Mouse (Mus musculus) forebrain, embryonic 16.5 days (tissue): ENCODE results near the gene Rcan2. TPM values are rescaled to one million over a fixed set of nuclear protein-coding genes. Genes with fewer than 3 reads are reported as not detected.

Experiments used
- ATAC-seq: fragments of 200-750 bp; cut with Nextera tagmentation; 2 replicates; pipeline ENCODE4 v1.8.0; 2017; ENCODE audit warnings: mild to moderate bottlenecking, moderate library complexity
- H3K27ac ChIP-seq: fragments of 300-500 bp; sonication (generic); 2 replicates; pipeline ENCODE4 v1.5.1; 2014; ENCODE audit warnings: low read length, control low read depth
- H3K27me3 ChIP-seq: fragments of 300-500 bp; sonication (generic); replicated peaks from 2 replicates; pipeline ENCODE4 v1.6.1; 2014; ENCODE audit warnings: low read length; ENCODE audit not compliant: control insufficient read depth, insufficient read depth
- H3K36me3 ChIP-seq: fragments of 300-500 bp; sonication (generic); 2 replicates; pipeline ENCODE4 v1.6.1; 2014; ENCODE audit not compliant: control insufficient read depth, insufficient read depth
- H3K4me1 ChIP-seq: fragments of 300-500 bp; sonication (generic); replicated peaks from 2 replicates; pipeline ENCODE4 v1.6.1; 2014; ENCODE audit warnings: low read length; ENCODE audit not compliant: control insufficient read depth, insufficient read depth
- H3K4me2 ChIP-seq: fragments of 300-500 bp; sonication (generic); 2 replicates; pipeline ENCODE4 v1.6.1; 2014; ENCODE audit warnings: mild to moderate bottlenecking, low read length, control low read depth
- H3K4me3 ChIP-seq: fragments of 300-500 bp; sonication (generic); replicated peaks from 2 replicates; pipeline ENCODE4 v1.5.1; 2014; ENCODE audit warnings: mild to moderate bottlenecking, low read length, control low read depth
- H3K9ac ChIP-seq: fragments of 300-500 bp; sonication (generic); replicated peaks from 2 replicates; pipeline ENCODE4 v1.6.1; 2014; ENCODE audit warnings: low read depth, low read length, control low read depth
- H3K9me3 ChIP-seq: fragments of 300-500 bp; sonication (generic); 2 replicates; pipeline ENCODE4 v1.6.1; 2016; ENCODE audit warnings: low read length; ENCODE audit not compliant: control insufficient read depth
- WGBS: fragments of 180-500 bp; shearing (Covaris S2); extraction: QIAGEN DNeasy Blood & Tissue Kit; methylation state at CpG from one replicate; pipeline ENCODE4 v1.1.7; 2014; 5-methylcytosine and 5-hydroxymethylcytosine counted together
- polyA plus RNA-seq: library from polyadenylated mRNA; unstranded; fragments of >200 nt; fragmentation: Nextera tagmentation; extraction: Ambion mirVana; gene quantifications from 2 replicates; pipeline ENCODE4 v1.2.1, GENCODE M21; 2015

Gene Rcan2
- polyA plus RNA-seq, 1 experiment from 2014 or later: 47.1 TPM

DNA sequence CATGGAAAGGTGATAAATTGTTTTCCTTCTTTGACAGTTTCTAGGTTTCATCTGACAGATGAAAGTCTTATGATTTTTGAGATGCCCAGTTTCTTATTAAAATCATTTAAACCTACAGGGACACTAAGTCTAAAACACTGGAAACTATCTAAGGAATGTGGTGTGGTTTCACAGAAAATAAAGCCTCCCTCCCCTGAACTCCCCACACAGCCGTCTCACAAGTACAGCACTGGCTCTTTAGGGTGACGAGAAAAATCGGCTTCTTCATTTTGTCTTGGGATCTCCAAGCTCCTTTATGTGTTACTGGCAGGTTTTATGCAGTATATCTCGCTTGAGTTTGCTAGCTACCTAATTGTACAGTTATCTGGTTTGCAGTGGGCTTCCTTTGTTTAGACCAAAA, 210.8 kb downstream of the Rcan2 start:
- WGBS: 73% methylated on average over 4 of the region's 4 CpGs
- no peak for ATAC-seq
- Histone ChIP-seq H3K4me1 (no peaks in the 10 kb centered on the region), H3K27me3 (no peaks in the 10 kb centered on the region), H3K9me3 (no peaks in the 10 kb centered on the region), H3K9ac (no peak overlapping the region), H3K27ac (no peak overlapping the region), H3K36me3 (no peaks in the 10 kb centered on the region), H3K4me3 (no peak overlapping the region), H3K4me2 (no peak overlapping the region)

DNA sequence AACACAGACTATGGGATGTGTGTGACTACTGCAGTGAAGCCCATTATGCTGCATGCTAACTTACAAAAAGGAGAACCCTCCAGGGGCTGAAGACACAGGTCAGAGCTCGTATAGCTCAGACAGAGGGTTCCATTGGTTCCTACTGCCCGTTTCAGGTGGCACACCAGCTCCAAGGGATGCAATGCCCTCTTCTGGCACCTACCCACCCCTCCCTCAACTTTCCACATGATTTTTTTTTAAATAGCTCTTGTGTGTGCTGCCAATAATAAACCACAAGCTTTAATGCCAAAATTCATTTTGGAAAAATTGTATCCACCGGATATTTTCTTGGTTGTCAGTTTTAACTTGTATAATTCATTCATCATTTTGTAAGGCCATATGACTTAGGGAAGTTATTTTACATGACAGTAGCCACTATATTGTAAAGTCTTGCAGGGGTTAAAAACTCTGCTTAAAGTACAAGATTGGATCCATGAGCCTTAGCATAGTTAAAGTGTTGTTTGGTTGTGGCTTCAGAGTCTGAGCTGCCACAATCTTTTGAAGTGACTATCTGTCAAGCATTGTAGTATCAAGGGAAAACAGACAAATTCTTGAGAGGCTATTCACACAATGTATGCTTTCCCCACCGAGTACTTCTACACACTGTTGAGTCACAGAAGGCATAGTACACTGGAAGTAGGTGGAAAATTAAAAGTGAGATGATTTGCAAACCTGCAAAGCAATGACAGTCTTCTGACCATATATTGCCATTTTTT, 212.8 kb downstream of the Rcan2 start:
- ATAC-seq: no peak
- Histone ChIP-seq H3K4me3 (no peak overlapping the region), H3K9ac (no peak overlapping the region), H3K9me3 (no peaks in the 10 kb centered on the region), H3K4me2 (no peak overlapping the region), H3K27ac (no peak overlapping the region), H3K4me1 (no peaks in the 10 kb centered on the region), H3K36me3 (no peaks in the 10 kb centered on the region), H3K27me3 (no peaks in the 10 kb centered on the region)
- 65% methylated on average over 4 of the region's 4 CpGs for WGBS

DNA sequence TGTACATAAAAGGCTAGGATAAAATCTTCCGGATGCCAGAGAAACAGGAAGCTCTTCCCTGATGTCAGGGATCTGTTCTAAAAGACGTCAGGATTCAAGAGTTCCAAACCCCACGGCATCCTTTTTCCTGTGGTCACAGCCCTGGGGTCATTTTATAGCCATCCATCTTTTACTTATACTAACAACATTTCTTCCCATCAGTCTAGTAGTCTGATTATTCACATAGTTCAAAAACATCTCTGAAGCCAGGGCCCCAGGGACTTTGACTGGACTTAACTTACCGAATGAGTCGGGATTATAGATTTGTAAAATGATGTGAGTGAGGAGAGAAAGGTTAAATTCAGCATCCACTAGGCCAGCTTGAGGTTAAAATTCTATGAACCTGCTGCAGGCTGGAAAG, 215.2 kb downstream of the Rcan2 start:
- no peak overlapping the region for H3K9ac ChIP-seq
- no peaks in the 10 kb centered on the region for H3K36me3 ChIP-seq
- H3K4me2 ChIP-seq: no peak overlapping the region
- H3K27me3 ChIP-seq: no peaks in the 10 kb centered on the region
- no peak overlapping the region for H3K4me3 ChIP-seq
- ATAC-seq: no peak
- H3K4me1 ChIP-seq: no peaks in the 10 kb centered on the region
- H3K9me3 ChIP-seq: no peaks in the 10 kb centered on the region
- H3K27ac ChIP-seq: no peak overlapping the region
- 81% methylated on average over 5 of the region's 5 CpGs for WGBS

DNA sequence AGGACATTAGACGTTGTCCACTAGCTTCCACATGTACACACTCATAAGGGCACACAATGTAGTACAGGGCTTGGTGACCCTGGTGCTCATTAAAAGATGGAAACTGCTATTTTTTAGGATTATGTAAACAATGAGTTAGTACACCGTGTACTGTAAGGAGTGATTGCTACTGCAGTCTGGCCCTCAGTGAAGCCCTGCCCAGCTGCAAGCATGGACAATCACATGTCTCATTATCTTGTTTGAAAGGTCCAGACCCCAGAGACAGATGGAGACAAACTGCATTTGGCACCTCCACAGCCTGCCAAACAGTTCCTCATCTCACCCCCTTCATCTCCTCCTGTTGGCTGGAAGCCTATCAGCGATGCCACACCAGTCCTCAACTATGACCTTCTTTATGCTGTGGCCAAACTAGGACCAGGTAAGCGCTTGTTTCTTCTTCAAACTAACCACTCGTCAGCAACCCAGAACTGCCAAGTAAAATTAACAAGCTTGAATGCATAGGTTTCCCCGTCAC, 219.6 kb downstream of the Rcan2 start:
- WGBS: 74% methylated on average over 6 of the region's 6 CpGs
- H3K4me3 ChIP-seq: no peak overlapping the region
- H3K4me2 ChIP-seq: no peak overlapping the region
- no peaks in the 10 kb centered on the region for H3K36me3 ChIP-seq
- no peak overlapping the region for H3K9ac ChIP-seq
- no peaks in the 10 kb centered on the region for H3K9me3 ChIP-seq
- no peak for ATAC-seq
- peaks cover 3% of the 10 kb centered on the region for H3K4me1 ChIP-seq
- H3K27ac ChIP-seq: no peak overlapping the region
- no peaks in the 10 kb centered on the region for H3K27me3 ChIP-seq

DNA sequence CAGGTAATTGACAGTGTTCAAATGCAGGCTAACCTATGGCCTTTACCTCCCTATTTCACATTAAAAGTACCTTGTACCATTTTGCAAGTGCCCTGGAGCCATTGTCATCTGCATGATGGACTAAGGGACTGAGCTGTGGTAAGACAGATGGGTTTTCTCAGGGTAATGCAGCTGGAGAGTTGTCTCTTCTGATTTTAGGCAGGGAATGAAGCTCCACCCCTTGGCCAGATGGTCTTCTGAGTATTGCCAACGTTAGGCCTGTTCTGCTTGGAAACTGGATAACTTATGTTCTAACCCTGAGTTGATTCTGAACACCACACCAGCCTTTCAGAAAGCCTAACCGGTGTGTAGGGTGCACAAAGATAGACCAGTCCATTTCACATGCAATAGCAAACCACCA, 222.7 kb downstream of the Rcan2 start:
- ATAC-seq: no peak
- Histone ChIP-seq H3K4me3 (no peak overlapping the region), H3K36me3 (no peaks in the 10 kb centered on the region), H3K9me3 (no peaks in the 10 kb centered on the region), H3K27ac (no peak overlapping the region), H3K27me3 (no peaks in the 10 kb centered on the region), H3K4me2 (no peak overlapping the region), H3K4me1 (peaks cover 19% of the 10 kb centered on the region), H3K9ac (no peak overlapping the region)
- WGBS: 73% methylated on average over 2 of the region's 2 CpGs

DNA sequence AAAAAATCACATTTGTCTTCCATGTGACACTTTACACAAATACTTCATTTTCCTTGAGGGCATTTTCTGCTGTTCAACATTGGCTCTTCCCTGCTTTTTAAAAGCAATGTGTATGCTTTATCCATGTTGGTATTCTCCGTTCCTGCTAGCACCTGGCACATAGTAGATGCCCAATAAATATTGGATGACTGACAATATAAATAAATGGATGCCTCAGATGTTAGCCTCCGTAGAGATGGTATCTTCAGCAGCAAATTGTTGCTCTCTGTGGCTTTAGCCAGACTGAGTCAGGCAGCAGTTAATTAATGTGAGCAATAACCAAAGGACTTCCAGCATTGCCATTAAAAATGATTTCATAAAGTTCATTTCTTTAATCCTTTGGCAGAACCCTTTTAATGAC, 223.9 kb downstream of the Rcan2 start:
- H3K27me3 ChIP-seq: no peaks in the 10 kb centered on the region
- 60% methylated on average over 2 of the region's 2 CpGs for WGBS
- peaks cover 19% of the 10 kb centered on the region for H3K4me1 ChIP-seq
- no peaks in the 10 kb centered on the region for H3K9me3 ChIP-seq
- H3K27ac ChIP-seq: no peak overlapping the region
- no peaks in the 10 kb centered on the region for H3K36me3 ChIP-seq
- H3K4me3 ChIP-seq: no peak overlapping the region
- no peak for ATAC-seq
- no peak overlapping the region for H3K9ac ChIP-seq
- no peak overlapping the region for H3K4me2 ChIP-seq

DNA sequence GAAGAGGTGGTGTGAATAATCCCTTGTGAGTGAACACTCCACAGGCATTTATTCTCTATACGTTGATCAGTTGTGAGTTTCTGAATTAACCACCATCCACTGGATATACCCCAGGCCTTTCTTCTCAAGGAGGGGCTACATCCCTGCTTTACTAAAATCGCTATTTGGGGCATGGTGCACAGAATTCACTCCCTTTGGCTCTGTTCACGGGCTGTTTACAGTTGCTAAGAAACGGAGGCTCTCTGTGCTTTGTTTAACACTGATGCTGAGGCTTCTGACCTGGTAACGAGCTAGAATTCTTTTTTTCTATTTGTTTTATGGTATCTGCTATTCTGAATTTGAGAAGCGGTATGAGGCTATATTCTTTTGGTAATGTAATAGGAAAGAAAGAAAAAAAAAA, 224.8 kb downstream of the Rcan2 start:
- 5% methylated on average over 6 of the region's 6 CpGs for WGBS
- Histone ChIP-seq H3K4me2 (peak overlapping the region; percentile 39), H3K36me3 (no peaks in the 10 kb centered on the region), H3K27ac (peak overlapping the region; percentile 89), H3K9me3 (no peaks in the 10 kb centered on the region), H3K4me3 (no peak overlapping the region), H3K4me1 (peaks cover 22% of the 10 kb centered on the region), H3K27me3 (no peaks in the 10 kb centered on the region), H3K9ac (no peak overlapping the region)
- ATAC-seq: peak; percentile 59

DNA sequence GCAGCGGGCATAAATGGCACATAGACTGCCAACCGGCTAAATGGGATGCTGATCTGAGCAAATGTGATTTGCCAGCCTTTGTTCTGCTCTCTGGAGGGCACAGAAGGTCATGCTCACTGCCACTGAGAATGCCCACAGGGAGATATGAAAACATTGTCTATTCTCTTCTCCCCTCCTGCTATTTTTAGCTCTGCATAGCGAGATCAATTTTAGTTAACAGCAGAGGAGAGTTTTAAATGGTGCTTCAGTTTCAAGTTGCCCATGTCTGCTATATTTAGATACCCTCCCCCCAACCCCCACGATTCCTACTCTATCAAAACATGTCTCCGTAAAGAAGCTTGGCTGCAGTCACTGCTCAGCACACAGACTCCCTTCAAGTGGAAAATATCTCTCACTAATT, 225.2 kb downstream of the Rcan2 start:
- Histone ChIP-seq H3K4me1 (peaks cover 25% of the 10 kb centered on the region), H3K4me2 (peak overlapping the region; percentile 39), H3K4me3 (no peak overlapping the region), H3K9me3 (no peaks in the 10 kb centered on the region), H3K9ac (no peak overlapping the region), H3K27ac (peak overlapping the region; percentile 89), H3K36me3 (no peaks in the 10 kb centered on the region), H3K27me3 (no peaks in the 10 kb centered on the region)
- ATAC-seq: peak; percentile 84
- whole genome bisulfite sequencing: 1% methylated on average over 5 of the region's 5 CpGs

DNA sequence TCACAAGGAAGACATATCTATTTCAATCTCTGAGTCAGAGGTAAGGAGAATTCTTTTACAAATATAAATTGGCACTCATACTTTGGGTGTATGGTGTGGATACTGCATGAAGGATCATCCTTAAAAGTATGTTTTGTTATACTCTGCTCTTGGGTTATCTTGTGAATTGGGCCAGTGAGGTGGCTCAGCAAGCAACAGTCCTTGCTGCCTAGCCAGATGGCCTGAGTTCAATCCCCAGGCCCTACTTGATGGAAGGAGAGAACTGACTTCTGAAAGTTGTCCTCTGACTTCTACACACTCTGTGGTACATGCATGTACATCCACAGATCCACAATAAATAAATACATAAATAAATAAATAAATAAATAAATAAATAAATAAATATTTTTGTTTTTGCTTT, 225.6 kb downstream of the Rcan2 start:
- Histone ChIP-seq H3K4me3 (no peak overlapping the region), H3K4me1 (peaks cover 25% of the 10 kb centered on the region), H3K27me3 (no peaks in the 10 kb centered on the region), H3K4me2 (peak overlapping the region; percentile 39), H3K27ac (peak overlapping the region; percentile 89; the same call in 1 of the 2 replicates), H3K36me3 (no peaks in the 10 kb centered on the region), H3K9ac (no peak overlapping the region), H3K9me3 (no peaks in the 10 kb centered on the region)
- peak; percentile 25 for ATAC-seq

DNA sequence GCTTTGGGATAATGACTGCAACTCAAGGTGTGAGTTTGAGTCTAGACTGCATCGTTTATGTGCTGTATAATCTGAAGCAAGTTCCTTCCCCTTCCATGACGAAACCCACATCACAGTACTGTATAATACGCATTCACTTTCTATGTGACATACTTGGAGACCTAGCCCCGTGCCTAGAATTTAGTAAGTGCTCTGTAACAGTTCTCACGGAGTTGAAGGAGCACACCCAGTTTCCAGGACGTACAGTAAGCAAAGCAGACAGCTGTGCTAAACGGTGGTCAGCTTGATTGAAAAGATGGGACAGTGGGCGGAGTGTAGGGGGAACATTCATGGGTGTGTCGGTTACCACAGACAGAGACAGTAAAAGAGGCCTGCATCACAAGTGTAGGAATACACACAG, 226.2 kb downstream of the Rcan2 start:
- no peak overlapping the region for H3K9ac ChIP-seq
- no peak for ATAC-seq
- H3K4me2 ChIP-seq: no peak overlapping the region
- no peak overlapping the region for H3K27ac ChIP-seq
- H3K9me3 ChIP-seq: no peaks in the 10 kb centered on the region
- H3K27me3 ChIP-seq: no peaks in the 10 kb centered on the region
- no peak overlapping the region for H3K4me3 ChIP-seq
- peaks cover 25% of the 10 kb centered on the region for H3K4me1 ChIP-seq
- WGBS: 89% methylated on average over 9 of the region's 9 CpGs
- no peaks in the 10 kb centered on the region for H3K36me3 ChIP-seq
